9 mouse cellular contexts compared by ENCODE assay signal in the genomic region with DNA sequence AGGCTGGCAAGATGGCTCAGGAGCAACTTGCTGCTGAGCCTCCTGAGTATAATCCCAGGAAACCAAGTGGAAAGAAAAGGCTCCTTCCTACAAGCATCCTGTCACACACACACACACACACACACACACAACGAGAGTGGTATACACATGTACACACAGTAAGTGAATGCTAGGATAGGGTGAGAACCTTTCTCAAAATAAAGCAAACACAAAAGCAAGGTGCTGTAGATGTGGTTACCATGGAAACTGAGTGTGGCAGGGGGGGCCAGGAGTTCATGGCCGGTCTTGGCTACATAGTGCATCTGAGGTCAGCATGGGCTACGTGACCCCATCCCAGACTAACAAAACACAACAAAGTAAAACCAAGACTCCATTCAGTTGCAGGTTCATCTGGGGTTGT. TPM values are rescaled to one million over a fixed set of nuclear protein-coding genes. Genes with fewer than 3 reads are reported as not detected.
DNase-seq lines count a peak whose midpoint lies in the region; ATAC-seq and TF ChIP-seq lines count a peak whose summit lies in the region.
"Had no signal": no experiment of that assay in that cellular context is flagged by ENCODE, and none has a peak within 500 bp of the region (broad histone marks: within the 10 kb centered on the region; RNA-seq: fewer than 3 reads in every experiment).

No protein-coding gene starts in this region.

- peak overlapping the region; percentile 82 for H3K4me2 ChIP-seq in kidney, embryonic 15.5 days
- H3K4me2 ChIP-seq in embryonic facial prominence, embryonic 14.5 days (ENCODE audit: low read depth, low read length): peak overlapping the region; percentile 77
- H3K4me2 ChIP-seq in limb, embryonic 12.5 days: peak overlapping the region; percentile 73

- 0 out of 2 replicates have a peak overlapping the region, but pooled peaks have one; percentile 0 for H3K9ac ChIP-seq in kidney, embryonic 15.5 days
- no peak overlapping the region for H3K9ac ChIP-seq in MEL (ENCODE audit: control insufficient read depth, low read depth, low read length, poor library complexity, severe bottlenecking)
- no peak overlapping the region for H3K9ac ChIP-seq in embryonic facial prominence, embryonic 14.5 days (ENCODE audit: low read depth, low read length)
- H3K9ac ChIP-seq in limb, embryonic 12.5 days (replicated peaks): no peak overlapping the region
- H3K9ac ChIP-seq: liver, embryonic 14.5 days had no signal

- no peak for TF ChIP-seq EP300 in MEL (IDR thresholded peaks at IDR 0.05; ENCODE audit: low read depth in 1 of 2, low read length in 2 of 2)

- H3K79me2 ChIP-seq in MEL (ENCODE audit: control insufficient read depth, insufficient read depth, low read length, poor library complexity): no peaks in the 10 kb centered on the region; the same call in 1 of the 2 replicates

- no peak for TF ChIP-seq RAD21 in MEL (IDR thresholded peaks at IDR 0.05; ENCODE audit: low read depth, low read length)

- peaks cover 65% of the 10 kb centered on the region for H3K4me1 ChIP-seq in kidney, embryonic 15.5 days
- no peaks in the 10 kb centered on the region for H3K4me1 ChIP-seq in MEL (ENCODE audit: control insufficient read depth in 1 of 2, insufficient read depth in 2 of 2, low read length in 2 of 2)
- H3K4me1 ChIP-seq in embryonic facial prominence, embryonic 14.5 days (ENCODE audit: control insufficient read depth, insufficient read depth, low read length): peaks cover 23% of the 10 kb centered on the region
- H3K4me1 ChIP-seq in limb, embryonic 12.5 days (replicated peaks): peaks cover 53% of the 10 kb centered on the region

- H3K36me3 ChIP-seq in kidney, embryonic 15.5 days: peaks cover 3% of the 10 kb centered on the region
- peaks cover 0 to 3% of the 10 kb centered on the region in 2 experiments; a peak in 1 of 4 replicates for H3K36me3 ChIP-seq in MEL (ENCODE audit: control insufficient read depth in 1 of 2, insufficient read depth in 2 of 2, low read length in 2 of 2)
- 0 out of 2 replicates have a peak, but pooled peaks cover 1% of the 10 kb centered on the region for H3K36me3 ChIP-seq in embryonic facial prominence, embryonic 14.5 days (ENCODE audit: control insufficient read depth, insufficient read depth, low read length)
- H3K36me3 ChIP-seq in limb, embryonic 12.5 days: 0 out of 2 replicates have a peak, but pooled peaks cover 6% of the 10 kb centered on the region

- no peak for ATAC-seq in kidney, embryonic 15.5 days (replicated peaks; ENCODE audit: low FRiP score)
- no peak for ATAC-seq in embryonic facial prominence, embryonic 14.5 days (ENCODE audit: low read depth)
- no peak for ATAC-seq in limb, embryonic 12.5 days (ENCODE audit: insufficient number of reproducible peaks, insufficient read depth, low FRiP score, low TSS enrichment, low read depth)

- no peaks in the 10 kb centered on the region for H3K9me3 ChIP-seq in kidney, embryonic 15.5 days (replicated peaks)
- no peaks in the 10 kb centered on the region for H3K9me3 ChIP-seq in MEL (replicated peaks; ENCODE audit: insufficient read depth, low read length)
- H3K9me3 ChIP-seq in embryonic facial prominence, embryonic 14.5 days (ENCODE audit: control insufficient read depth, low read length): no peaks in the 10 kb centered on the region
- H3K9me3 ChIP-seq in limb, embryonic 12.5 days: no peaks in the 10 kb centered on the region

- peak overlapping the region; percentile 62 for H3K4me3 ChIP-seq in kidney, embryonic 15.5 days (replicated peaks)
- no peak overlapping the region for H3K4me3 ChIP-seq in MEL (ENCODE audit: control insufficient read depth in 1 of 2, insufficient read depth in 1 of 2, low read depth in 2 of 2, low read length in 2 of 2)
- H3K4me3 ChIP-seq in embryonic facial prominence, embryonic 14.5 days (ENCODE audit: low read depth, low read length): peak overlapping the region; percentile 78; the same call in 1 of the 2 replicates
- peak overlapping the region; percentile 69 for H3K4me3 ChIP-seq in limb, embryonic 12.5 days (replicated peaks)

- no peaks in the 10 kb centered on the region for H3K27me3 ChIP-seq in kidney, embryonic 15.5 days
- H3K27me3 ChIP-seq in MEL (ENCODE audit: control insufficient read depth in 1 of 2, insufficient read depth in 2 of 2, low read length in 2 of 2): peaks cover 0 to 4% of the 10 kb centered on the region in 2 experiments; a peak in 2 of 4 replicates
- no peaks in the 10 kb centered on the region for H3K27me3 ChIP-seq in embryonic facial prominence, embryonic 14.5 days (replicated peaks; ENCODE audit: control insufficient read depth, insufficient read depth, low read length)
- no peaks in the 10 kb centered on the region for H3K27me3 ChIP-seq in limb, embryonic 12.5 days

- WGBS in kidney, embryonic 15.5 days: 58% methylated on average over 3 of the region's 3 CpGs
- 65% methylated on average over 3 of the region's 3 CpGs for WGBS in embryonic facial prominence, embryonic 14.5 days
- WGBS in limb, embryonic 12.5 days: 80% methylated on average over 3 of the region's 3 CpGs

- no peak for TF ChIP-seq CTCF in MEL (IDR thresholded peaks at IDR 0.05 in 2 of 3, conservative IDR thresholded peaks at IDR 0.05 in 1 of 3; ENCODE audit: control insufficient read depth in 1 of 3, insufficient read depth in 1 of 3, low read depth in 2 of 3, low read length in 3 of 3, poor library complexity in 1 of 3, severe bottlenecking in 1 of 3)

- DNase-seq in kidney, postnatal 36 days: no peak
- DNase-seq in MEL (ENCODE audit: low read depth, low spot score): no peak
- DNase-seq in embryonic facial prominence, embryonic 14.5 days (ENCODE audit: low spot score): no peak
- DNase-seq in yolk sac, embryonic 10.5 days (ENCODE audit: low spot score): no peak
- DNase-seq in natural killer cell, adult 2 months (ENCODE audit: low spot score in 2 of 2): no peak
- no peak for DNase-seq in adipocyte (ENCODE audit: low spot score)

- peak overlapping the region; percentile 6; the same call in 1 of the 2 replicates for H3K27ac ChIP-seq in kidney, embryonic 15.5 days
- H3K27ac ChIP-seq in MEL (ENCODE audit: control insufficient read depth, low read depth, low read length): no peak overlapping the region
- peak overlapping the region; percentile 18; the same call in 1 of the 2 replicates for H3K27ac ChIP-seq in embryonic facial prominence, embryonic 14.5 days (replicated peaks; ENCODE audit: low read depth, low read length)
- H3K27ac ChIP-seq in limb, embryonic 12.5 days: peak overlapping the region; percentile 29; the same call in 1 of the 2 replicates
- H3K27ac ChIP-seq: liver, embryonic 14.5 days had no signal

- no peak for TF ChIP-seq POLR2A in MEL (IDR thresholded peaks at IDR 0.05; ENCODE audit: control insufficient read depth in 1 of 2, insufficient read depth in 1 of 2, low read depth in 1 of 2, low read length in 2 of 2, poor library complexity in 1 of 2)

TF ChIP-seq in MEL, 35 proteins besides CTCF, POLR2A, EP300 and RAD21:
- TF ChIP-seq MXI1 (IDR thresholded peaks at IDR 0.05; ENCODE audit: low read depth, low read length) (peak; percentile 6; the same call in 1 of the 2 replicates), MAX (IDR thresholded peaks at IDR 0.05; ENCODE audit: low read length) (no peak; the same call in 1 of the 2 replicates), MAZ (IDR thresholded peaks at IDR 0.05; ENCODE audit: low read depth, low read length) (no peak), E2F4 (IDR thresholded peaks at IDR 0.05; ENCODE audit: borderline replicate concordance, low read depth, low read length) (no peak)

RNA-seq across cellular contexts. Expression of a gene that starts 1.4 kb away (rescaled TPM):
- 36.8 and 46.3 TPM in 2 replicates for polyA plus RNA-seq in kidney, embryonic 15.5 days (2015; fragmentation: Nextera tagmentation; extraction: Ambion mirVana)
- total RNA-seq in MEL (2012; rRNA removed): 3.3 and 5.0 TPM in 2 replicates
- 10 to 100 TPM in 1 of 2 experiments, not detected in 1; 21.3 TPM for polyA plus RNA-seq in MEL (2012; ENCODE audit: insufficient read depth in 1 of 2, insufficient read length in 2 of 2, low read depth in 1 of 2, low replicate concordance in 2 of 2, missing spikeins in 1 of 2)
- 28.3 and 30.2 TPM in 2 replicates for polyA plus RNA-seq in embryonic facial prominence, embryonic 14.5 days (2014; fragmentation: Nextera tagmentation; extraction: Ambion mirVana)
- polyA plus RNA-seq in limb, embryonic 12.5 days (2016; fragmentation: Nextera tagmentation; extraction: Ambion mirVana): 38.3 and 38.9 TPM in 2 replicates

RNA-seq across cellular contexts. Expression of a gene that starts 15.8 kb away (rescaled TPM):
- 4.3 and 4.9 TPM in 2 replicates for polyA plus RNA-seq in kidney, embryonic 15.5 days (2015; fragmentation: Nextera tagmentation; extraction: Ambion mirVana)
- total RNA-seq in MEL (2012; rRNA removed): not detected in 2 replicates
- under 1 TPM in 1 of 2 experiments, not detected in 1; 0.25 TPM for polyA plus RNA-seq in MEL (2012; ENCODE audit: insufficient read depth in 1 of 2, insufficient read length in 2 of 2, low read depth in 1 of 2, low replicate concordance in 2 of 2, missing spikeins in 1 of 2)
- polyA plus RNA-seq in embryonic facial prominence, embryonic 14.5 days (2014; fragmentation: Nextera tagmentation; extraction: Ambion mirVana): 0.41 and 0.54 TPM in 2 replicates
- 0.99 and 1.1 TPM in 2 replicates for polyA plus RNA-seq in limb, embryonic 12.5 days (2016; fragmentation: Nextera tagmentation; extraction: Ambion mirVana)

RNA-seq across cellular contexts. Expression of a gene that starts 52.5 kb away (rescaled TPM):
- polyA plus RNA-seq in kidney, embryonic 15.5 days (2015; fragmentation: Nextera tagmentation; extraction: Ambion mirVana): 18.7 and 23.2 TPM in 2 replicates
- 5.9 and 7.6 TPM in 2 replicates for total RNA-seq in MEL (2012; rRNA removed)
- 10 to 100 TPM in 1 of 2 experiments, not detected in 1; 16.3 TPM for polyA plus RNA-seq in MEL (2012; ENCODE audit: insufficient read depth in 1 of 2, insufficient read length in 2 of 2, low read depth in 1 of 2, low replicate concordance in 2 of 2, missing spikeins in 1 of 2)
- polyA plus RNA-seq in embryonic facial prominence, embryonic 14.5 days (2014; fragmentation: Nextera tagmentation; extraction: Ambion mirVana): 10.7 and 12.1 TPM in 2 replicates
- polyA plus RNA-seq in limb, embryonic 12.5 days (2016; fragmentation: Nextera tagmentation; extraction: Ambion mirVana): 19.9 and 22.3 TPM in 2 replicates

Comparison
In these comparisons a context has a peak if more than half of its experiments do, and no peak if none do; other contexts are left out.
1. H3K4me3 ChIP-seq: peak in kidney, embryonic 15.5 days (single experiment), embryonic facial prominence, embryonic 14.5 days (single experiment) and limb, embryonic 12.5 days (single experiment); none in MEL (0 of 2).
2. Peak in every context shown above with its lines, with median percentiles within 50 percentile points of each other: H3K4me2 ChIP-seq.